Mouse (Mus musculus) embryonic fibroblast, embryonic 13.5 days (primary cell): ENCODE measurements around the gene Nfkb1. TPM values are rescaled to one million over a fixed set of nuclear protein-coding genes. Genes with fewer than 3 reads are reported as not detected.

Experiments used
- H3K27ac ChIP-seq: 2 replicates; pipeline ENCODE4 v1.5.1; 2012; ENCODE audit warnings: low read length, control low read depth, inconsistent platforms; ENCODE audit not compliant: insufficient read depth
- H3K4me1 ChIP-seq: 2 replicates; pipeline ENCODE4 v1.6.1; 2011; ENCODE audit warnings: low read length; ENCODE audit not compliant: control insufficient read depth, insufficient read depth
- H3K4me3 ChIP-seq: 2 replicates; pipeline ENCODE4 v1.5.1; 2011; ENCODE audit warnings: mild to moderate bottlenecking, control low read depth, low read length; ENCODE audit not compliant: insufficient read depth
- CTCF ChIP-seq: IDR thresholded peaks from 2 replicates; pipeline ENCODE4 v1.5.1; 2011; ENCODE audit warnings: mild to moderate bottlenecking, control low read depth, low read length, moderate library complexity, borderline replicate concordance; ENCODE audit not compliant: insufficient read depth
- POLR2A ChIP-seq: IDR thresholded peaks from 2 replicates; pipeline ENCODE4 v1.6.1; 2011; ENCODE audit warnings: low read depth, mild to moderate bottlenecking, control low read depth, low read length, moderate library complexity
- polyA plus RNA-seq: library from polyadenylated mRNA; stranded (reverse); fragments of >200 nt; gene quantifications from 2 replicates; pipeline ENCODE4 v1.2.4, GENCODE M21; 2011; ENCODE audit warnings: low read depth; ENCODE audit not compliant: missing spikeins, insufficient read length

Gene Nfkb1
- polyA plus RNA-seq, 1 experiment, result 54.8 TPM

DNA sequence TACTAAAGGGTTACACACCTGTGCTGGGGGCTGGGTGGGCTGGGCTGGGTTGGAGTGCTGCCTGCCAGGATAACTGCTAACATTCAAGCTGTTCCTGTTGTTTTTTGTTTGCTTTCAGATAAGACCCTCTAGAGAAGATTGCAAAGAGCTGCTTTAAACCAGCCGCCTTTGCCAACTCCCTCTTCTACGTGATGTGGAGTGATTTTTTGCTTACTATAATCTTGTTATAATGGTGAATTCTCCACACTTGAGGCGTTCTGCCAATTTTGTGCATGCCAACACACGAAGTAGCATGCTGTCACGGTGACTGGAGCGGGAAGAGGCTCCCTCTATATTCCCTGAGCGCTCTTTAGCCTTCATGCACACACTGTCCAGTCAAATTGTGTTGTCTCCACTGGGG lies 17.7 kb downstream of the Nfkb1 start:
- TF ChIP-seq POLR2A (no peak), CTCF (no peak)
- H3K27ac ChIP-seq, result peak overlapping the region; percentile 42; the same call in 1 of the 2 replicates
- peaks cover 36% of the 10 kb centered on the region for H3K4me1 ChIP-seq
- no peak overlapping the region for H3K4me3 ChIP-seq

DNA sequence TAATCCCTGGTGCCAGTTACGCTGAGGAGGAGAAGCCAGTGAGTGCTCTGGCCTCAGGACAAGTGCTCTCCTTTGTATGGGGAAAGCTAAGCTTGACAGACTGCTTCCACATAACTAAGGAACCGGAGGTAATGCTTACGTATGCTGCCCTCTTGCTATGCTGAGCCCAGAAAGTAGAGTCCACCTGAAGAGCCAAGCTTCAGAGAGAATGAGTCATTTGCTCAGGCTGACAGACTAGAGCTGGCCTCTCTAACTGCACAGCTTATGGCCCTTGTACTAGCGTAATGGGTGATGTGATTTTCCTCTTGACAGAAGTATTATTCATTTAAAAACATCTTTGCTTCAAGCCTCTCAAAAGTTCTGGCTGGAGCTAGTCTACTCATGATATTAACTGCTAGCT lies 18.3 kb downstream of the Nfkb1 start:
- TF ChIP-seq POLR2A (no peak), CTCF (no peak)
- peak overlapping the region; percentile 39 for H3K27ac ChIP-seq
- H3K4me1 ChIP-seq, result peaks cover 38% of the 10 kb centered on the region
- H3K4me3 ChIP-seq, result no peak overlapping the region

DNA sequence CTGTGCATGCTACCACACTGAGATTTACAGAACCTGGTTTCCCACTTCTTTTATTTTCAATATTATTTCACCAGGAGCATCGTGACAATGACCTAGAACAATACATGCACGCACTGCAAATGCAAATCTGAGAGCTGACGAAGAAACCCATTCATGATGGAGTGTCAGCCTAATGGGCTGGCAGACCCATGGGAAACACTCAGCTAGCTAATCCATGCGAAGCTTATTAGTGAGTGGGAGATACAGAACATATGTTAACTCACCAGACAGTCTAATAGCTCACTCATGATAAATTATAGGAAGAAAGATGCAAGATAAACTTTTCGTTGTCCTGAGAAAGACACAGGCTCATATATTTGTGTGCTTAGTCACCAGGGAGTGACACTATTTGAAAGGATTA lies 19.2 kb downstream of the Nfkb1 start:
- Histone ChIP-seq H3K4me3 (no peak overlapping the region), H3K27ac (peak overlapping the region; percentile 39), H3K4me1 (peaks cover 37% of the 10 kb centered on the region)
- no peak for TF ChIP-seq CTCF
- TF ChIP-seq POLR2A, result no peak

DNA sequence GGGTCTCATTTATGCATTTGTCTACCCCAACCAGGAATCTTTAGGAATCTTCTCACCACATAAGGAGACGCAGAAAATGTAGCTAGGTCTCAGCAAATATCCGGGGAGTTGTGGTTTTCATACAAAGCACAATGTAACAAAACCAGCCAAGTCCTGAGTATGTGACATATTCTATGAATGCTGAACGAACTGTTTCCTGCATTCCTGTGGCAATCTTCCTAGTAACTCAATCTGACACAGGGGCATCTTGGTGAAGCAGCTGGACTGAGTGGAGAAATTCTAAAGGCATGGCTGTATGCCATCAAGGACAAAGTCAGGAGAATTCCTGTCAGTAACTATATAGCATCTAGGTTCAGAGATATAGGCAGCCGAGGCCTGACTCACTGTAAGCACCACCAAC lies 20.5 kb downstream of the Nfkb1 start:
- TF ChIP-seq POLR2A, result no peak
- no peak for TF ChIP-seq CTCF
- no peak overlapping the region for H3K4me3 ChIP-seq
- peaks cover 30% of the 10 kb centered on the region for H3K4me1 ChIP-seq
- peak overlapping the region; percentile 100 for H3K27ac ChIP-seq

DNA sequence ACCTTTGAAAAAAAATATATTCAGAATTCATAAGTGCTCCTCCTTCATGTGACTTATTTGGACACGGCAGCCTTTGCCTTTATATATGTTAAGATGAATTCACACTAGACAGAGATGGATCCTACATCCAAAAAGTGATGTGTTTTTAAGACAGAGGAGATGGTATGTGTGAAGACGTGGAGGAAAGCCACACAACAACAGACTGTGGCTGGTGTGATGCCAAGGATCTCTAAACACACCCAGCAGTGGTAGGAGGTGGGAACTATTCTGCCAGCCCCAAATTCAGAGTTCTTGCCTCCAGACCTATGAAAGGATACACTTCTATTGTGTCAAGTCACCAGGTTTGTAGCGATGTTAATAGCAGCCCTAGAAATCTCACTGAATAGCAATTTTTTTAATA lies 24.3 kb downstream of the Nfkb1 start:
- H3K4me3 ChIP-seq, result no peak overlapping the region
- H3K4me1 ChIP-seq, result peaks cover 11% of the 10 kb centered on the region
- no peak overlapping the region for H3K27ac ChIP-seq
- TF ChIP-seq CTCF, result no peak
- no peak for TF ChIP-seq POLR2A

DNA sequence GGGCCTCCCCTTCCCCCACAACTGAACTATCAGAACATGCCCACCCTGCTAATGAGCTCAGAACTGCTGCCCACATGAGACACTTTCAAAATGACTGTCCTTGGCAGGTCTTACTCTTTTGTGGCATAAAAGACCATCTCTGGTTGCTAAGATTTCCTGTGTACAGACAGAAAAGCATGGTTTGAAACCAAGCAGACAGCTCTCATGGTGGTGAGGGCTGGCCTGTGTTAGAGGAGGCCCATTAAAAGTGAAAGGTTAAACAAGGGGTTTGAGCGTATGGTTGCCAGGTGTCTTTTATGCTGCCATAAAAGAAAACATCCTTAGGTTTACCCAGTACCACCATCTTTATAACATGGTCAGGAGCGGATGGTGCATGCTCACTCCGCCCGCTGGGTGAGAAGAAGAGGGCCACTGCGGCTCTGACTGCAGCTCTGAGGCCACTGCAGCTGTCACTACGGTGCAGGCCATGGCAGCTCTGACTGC lies 25.5 kb downstream of the Nfkb1 start:
- H3K27ac ChIP-seq, result no peak overlapping the region
- TF ChIP-seq POLR2A (no peak), CTCF (no peak)
- H3K4me1 ChIP-seq, result peaks cover 10% of the 10 kb centered on the region
- no peak overlapping the region for H3K4me3 ChIP-seq

DNA sequence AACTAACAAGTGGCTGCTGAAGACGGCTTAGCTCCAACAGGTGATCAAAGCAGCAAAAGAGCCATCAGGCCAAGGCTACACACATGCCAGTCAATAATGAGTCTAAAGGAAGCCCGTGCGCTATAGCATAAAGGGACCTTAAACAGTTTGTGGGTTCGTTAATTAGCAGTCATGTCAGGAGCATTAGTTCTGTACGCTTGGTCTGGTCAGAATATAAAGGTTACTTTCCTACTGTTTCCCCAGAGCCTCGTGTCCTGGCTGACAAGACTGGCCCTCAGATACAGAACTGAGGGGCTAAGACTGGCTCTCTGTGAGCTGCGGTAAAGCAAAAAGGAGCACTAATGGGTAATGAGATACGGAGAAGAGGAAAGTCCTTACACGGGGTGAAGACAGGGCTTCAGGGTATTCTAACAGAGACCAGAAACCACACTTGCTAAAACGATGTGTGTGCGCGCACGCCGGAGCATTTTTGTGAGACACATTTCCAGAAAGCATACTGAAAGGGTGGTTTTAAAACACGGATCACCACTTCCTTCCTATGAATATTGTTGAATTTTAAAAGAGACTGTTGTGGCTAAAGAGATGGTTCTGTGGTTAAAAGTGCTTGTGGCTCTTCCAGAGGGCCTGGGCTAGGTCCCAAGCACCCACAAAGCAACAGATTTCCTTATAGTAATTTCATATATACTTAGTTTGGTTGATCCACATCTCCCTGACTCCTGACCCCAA lies 29.0 kb downstream of the Nfkb1 start:
- TF ChIP-seq CTCF (no peak), POLR2A (no peak)
- Histone ChIP-seq H3K4me3 (no peak overlapping the region), H3K27ac (no peak overlapping the region), H3K4me1 (no peaks in the 10 kb centered on the region)

DNA sequence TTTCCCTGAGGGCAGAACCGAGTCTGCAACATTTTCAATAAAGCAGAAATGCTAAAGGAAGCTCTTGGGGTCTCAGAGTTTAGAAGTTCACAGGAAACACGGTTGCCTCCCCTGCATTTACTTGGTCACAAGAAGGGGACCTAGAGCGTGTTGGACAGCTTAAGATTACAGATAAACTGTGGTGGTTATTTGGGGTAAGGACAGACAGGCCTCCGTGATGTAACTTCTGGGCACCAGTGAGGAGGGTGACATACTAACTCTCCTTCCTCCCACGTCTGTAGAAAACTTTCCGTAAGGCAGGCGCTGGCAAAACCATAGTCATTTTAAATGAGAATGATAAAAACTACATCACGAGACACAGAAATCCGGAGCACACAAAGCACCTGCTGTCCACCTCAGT lies 29.6 kb downstream of the Nfkb1 start:
- Histone ChIP-seq H3K27ac (no peak overlapping the region), H3K4me3 (no peak overlapping the region), H3K4me1 (no peaks in the 10 kb centered on the region)
- TF ChIP-seq POLR2A (no peak), CTCF (no peak)

DNA sequence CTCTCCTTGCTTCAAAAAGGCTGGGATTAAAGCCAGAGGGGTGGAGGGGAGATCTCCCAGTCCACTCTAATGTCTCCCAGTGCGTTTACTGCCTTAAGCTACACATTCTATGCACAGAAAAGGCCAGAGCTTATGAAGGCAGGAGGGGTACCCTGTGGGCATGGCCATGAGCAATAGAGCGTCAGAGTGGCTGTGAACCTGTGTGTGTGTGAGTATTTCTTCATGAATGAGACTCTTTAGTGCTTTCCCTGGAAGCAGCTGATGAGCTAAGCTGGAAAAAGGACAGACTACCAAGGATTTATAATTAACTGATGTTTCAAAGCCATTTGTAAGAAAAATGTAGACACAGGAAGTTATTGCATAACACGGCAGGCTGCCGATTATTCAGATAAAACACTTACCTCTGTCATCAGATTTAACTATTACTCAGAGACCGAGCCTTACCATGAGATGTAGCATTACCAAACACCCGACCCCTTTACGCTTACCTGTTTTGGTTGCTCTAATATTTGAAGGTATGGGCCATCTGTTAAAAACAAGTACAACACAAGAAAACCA lies 32.7 kb downstream of the Nfkb1 start:
- no peak for TF ChIP-seq CTCF
- TF ChIP-seq POLR2A, result no peak
- Histone ChIP-seq H3K4me1 (no peaks in the 10 kb centered on the region), H3K4me3 (no peak overlapping the region), H3K27ac (no peak overlapping the region)

DNA sequence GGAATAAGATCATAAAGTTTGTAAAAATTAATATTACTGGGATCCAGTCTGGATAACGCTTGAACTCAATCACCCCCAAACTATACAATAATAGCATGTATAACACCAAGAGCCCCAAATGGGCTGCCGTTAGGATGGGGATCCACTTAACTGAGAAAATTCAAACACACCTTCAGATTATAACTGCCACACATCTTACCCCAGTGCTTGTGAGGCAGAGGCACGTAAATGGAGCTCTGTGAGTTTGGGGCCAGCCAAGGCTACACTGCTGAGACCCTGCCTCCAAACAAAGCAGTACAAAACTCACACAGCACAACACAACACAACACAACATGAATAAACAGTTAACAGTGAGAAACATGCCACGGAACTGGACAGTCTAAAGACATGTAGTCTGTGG lies 35.2 kb downstream of the Nfkb1 start:
- Histone ChIP-seq H3K4me3 (no peak overlapping the region), H3K27ac (no peak overlapping the region), H3K4me1 (no peaks in the 10 kb centered on the region)
- TF ChIP-seq POLR2A (no peak), CTCF (no peak)
